Mouse (Mus musculus) sigmoid colon, adult 10 weeks (tissue): ENCODE data around the gene Cdc42se2. TPM values are rescaled to one million over a fixed set of nuclear protein-coding genes. Genes with fewer than 3 reads are reported as not detected.

Source experiments
- polyA plus RNA-seq: library from polyadenylated mRNA; stranded (reverse); fragments of 350-450 nt; fragmentation: Illumina TruSeq; extraction: RNeasy Lipid Tissue Mini Kit (QIAGEN cat#74804); gene quantifications from one replicate; pipeline ENCODE4 v1.2.3, GENCODE M21; 2014; ENCODE audit warnings: low read depth, low replicate concordance

The Cdc42se2 gene
- polyA plus RNA-seq: 57.8 TPM

DNA sequence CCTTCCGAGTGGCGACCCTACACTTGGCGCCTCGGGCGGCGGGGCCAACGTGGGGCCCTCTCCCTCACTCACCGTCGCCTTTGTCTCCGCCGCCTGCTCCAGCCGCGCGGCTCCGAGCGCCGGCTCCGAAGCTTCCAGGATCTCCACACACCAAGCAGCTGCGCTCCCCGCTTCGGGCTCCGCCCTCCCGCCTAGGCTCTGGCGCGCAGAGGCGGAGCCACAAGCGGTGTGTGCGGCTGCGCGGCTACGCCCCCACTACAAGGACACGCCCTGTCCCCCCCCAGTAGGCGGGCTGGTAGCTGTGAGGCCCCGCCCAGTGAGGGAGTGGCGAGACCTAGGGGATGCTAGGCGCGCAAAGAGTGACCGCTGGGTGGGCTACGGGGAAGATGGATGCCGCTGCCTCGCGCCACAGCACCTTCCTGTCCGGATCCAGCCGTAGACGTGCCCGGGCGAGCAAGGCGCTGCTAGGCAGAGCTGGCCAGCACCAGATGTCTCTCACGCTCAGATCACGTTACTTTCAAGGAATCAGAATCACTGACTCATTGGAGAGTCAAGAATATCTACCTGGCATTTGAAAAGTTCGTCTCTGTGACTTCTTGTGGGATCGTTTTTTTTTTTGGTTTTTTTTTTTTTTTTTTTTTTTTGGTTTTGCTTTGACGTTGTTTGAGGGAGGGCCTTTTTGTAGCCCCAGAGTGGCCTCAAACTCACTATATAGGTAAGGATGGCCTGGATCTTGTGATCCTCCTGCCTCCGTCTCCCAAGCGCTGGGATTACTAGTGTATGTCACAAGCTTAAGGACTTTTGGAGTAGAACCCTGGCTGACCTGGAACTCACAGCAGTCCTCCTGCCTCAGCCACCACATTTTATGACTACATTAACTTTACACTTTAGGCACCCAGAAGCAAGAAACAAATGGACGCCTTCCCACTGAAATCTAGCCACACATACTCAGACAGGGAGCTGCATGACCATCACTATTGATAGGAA is at the start of gene Cdc42se2:
Gene Cdc42se2 (minus strand): TSS at position 188 of the 987 bp plus-strand sequence.

Other genes starting within 250 kb of the Cdc42se2 start
- 23.3 TPM for gene Lyrm7, start 73.2 kb upstream of the Cdc42se2 start, polyA plus RNA-seq
- gene Hint1, start 78.7 kb upstream of the Cdc42se2 start, polyA plus RNA-seq: 437 TPM
- gene Gpx3, start 114.8 kb upstream of the Cdc42se2 start, polyA plus RNA-seq: 23.6 TPM
- gene Tnip1, start 175.2 kb upstream of the Cdc42se2 start, polyA plus RNA-seq: 5.0 TPM
- gene Anxa6, start 245.8 kb upstream of the Cdc42se2 start, polyA plus RNA-seq: 5.7 TPM